Mouse (Mus musculus) liver, adult 2 months (tissue): ENCODE results near the gene Htra2. TPM values are rescaled to one million over a fixed set of nuclear protein-coding genes. Genes with fewer than 3 reads are reported as not detected.

Experiments
- DNase-seq: peaks from one replicate; pipeline ENCODE4 v3.0.0-alpha.2; 2011; ENCODE audit warnings: low read depth, low spot score; ENCODE audit errors: extremely low read depth
- H3K27ac ChIP-seq: fragments of 200-500 bp; replicated peaks from 2 replicates; pipeline ENCODE4 v1.5.1; 2012; ENCODE audit warnings: low read depth, mild to moderate bottlenecking, control low read depth, inconsistent platforms, low read length; ENCODE audit not compliant: insufficient read depth
- H3K27me3 ChIP-seq: fragments of 200-500 bp; 2 replicates; pipeline ENCODE4 v1.6.1; 2012; ENCODE audit warnings: mild to moderate bottlenecking, moderate library complexity, low read length, inconsistent platforms; ENCODE audit not compliant: control insufficient read depth, insufficient read depth
- H3K36me3 ChIP-seq: fragments of 200-500 bp; 2 replicates; pipeline ENCODE4 v1.6.1; 2012; ENCODE audit warnings: low read length, inconsistent platforms; ENCODE audit not compliant: control insufficient read depth, insufficient read depth
- H3K4me1 ChIP-seq: fragments of 200-500 bp; 2 replicates; pipeline ENCODE4 v1.6.1; 2011; ENCODE audit warnings: low read length; ENCODE audit not compliant: control insufficient read depth, insufficient read depth
- H3K4me3 ChIP-seq: fragments of 200-500 bp; 2 replicates; pipeline ENCODE4 v1.5.1; 2011; ENCODE audit warnings: low read depth, mild to moderate bottlenecking, control low read depth, low read length, moderate library complexity; ENCODE audit not compliant: insufficient read depth
- H3K79me2 ChIP-seq: fragments of 200-500 bp; 2 replicates; pipeline ENCODE4 v1.6.1; 2012; ENCODE audit warnings: inconsistent platforms, mild to moderate bottlenecking, low read length, moderate library complexity; ENCODE audit not compliant: control insufficient read depth, insufficient read depth
- H3K9ac ChIP-seq: fragments of 200-500 bp; 2 replicates; pipeline ENCODE4 v1.6.1; 2012; ENCODE audit warnings: low read depth, mild to moderate bottlenecking, control low read depth, inconsistent platforms, low read length
- CTCF ChIP-seq: fragments of 200-500 bp; IDR thresholded peaks from 2 replicates; pipeline ENCODE4 v1.5.1; 2011; ENCODE audit warnings: low read depth, low read length, control low read depth
- POLR2A ChIP-seq: fragments of 200-500 bp; IDR thresholded peaks from 2 replicates; pipeline ENCODE4 v1.6.1; 2011; ENCODE audit warnings: low read length, control low read depth; ENCODE audit not compliant: insufficient read depth; ENCODE audit errors: extremely low read depth
- WGBS: fragments of 180-500 bp; shearing (Covaris S2); methylation state at CpG from one replicate; pipeline ENCODE4 v1.1.7; 2018; 5-methylcytosine and 5-hydroxymethylcytosine counted together
- polyA plus RNA-seq: library from polyadenylated mRNA; depleted of rRNA; stranded (reverse); fragments of >200 nt; gene quantifications from 2 replicates; pipeline ENCODE4 v1.2.3, GENCODE M21; 2012
- total RNA-seq: library from RNA; depleted of rRNA; stranded (reverse); fragments of >200 nt; gene quantifications from 2 replicates; pipeline ENCODE4 v1.2.3, GENCODE M21; 2014

Htra2 gene
- total and polyA plus RNA-seq, 2 experiments, result 14.0 to 24.1 TPM

GRCm38 (mm10) chr6:83014482-83015466 lies 40.3 kb downstream of the Htra2 start:
- DNase-seq, result no peak
- Histone ChIP-seq H3K36me3 (no peaks in the 10 kb centered on the region), H3K4me3 (no peak overlapping the region), H3K27ac (no peak overlapping the region), H3K27me3 (no peaks in the 10 kb centered on the region), H3K4me1 (no peaks in the 10 kb centered on the region), H3K9ac (no peak overlapping the region), H3K79me2 (no peaks in the 10 kb centered on the region)
- 72% methylated on average over 12 of the region's 12 CpGs for WGBS
- TF ChIP-seq POLR2A, result no peak

- Histone ChIP-seq H3K9ac (no peak overlapping the region), H3K27ac (no peak overlapping the region), H3K27me3 (no peaks in the 10 kb centered on the region), H3K4me1 (no peaks in the 10 kb centered on the region), H3K79me2 (no peaks in the 10 kb centered on the region), H3K4me3 (no peak overlapping the region), H3K36me3 (no peaks in the 10 kb centered on the region)
- TF ChIP-seq POLR2A, result no peak
- no peak for TF ChIP-seq CTCF
- WGBS, result 88% methylated on average over 5 of the region's 5 CpGs
- DNase-seq, result no peak
Measured at GRCm38 (mm10) chr6:83013444-83013843, 41.6 kb downstream of the Htra2 start.

DNA sequence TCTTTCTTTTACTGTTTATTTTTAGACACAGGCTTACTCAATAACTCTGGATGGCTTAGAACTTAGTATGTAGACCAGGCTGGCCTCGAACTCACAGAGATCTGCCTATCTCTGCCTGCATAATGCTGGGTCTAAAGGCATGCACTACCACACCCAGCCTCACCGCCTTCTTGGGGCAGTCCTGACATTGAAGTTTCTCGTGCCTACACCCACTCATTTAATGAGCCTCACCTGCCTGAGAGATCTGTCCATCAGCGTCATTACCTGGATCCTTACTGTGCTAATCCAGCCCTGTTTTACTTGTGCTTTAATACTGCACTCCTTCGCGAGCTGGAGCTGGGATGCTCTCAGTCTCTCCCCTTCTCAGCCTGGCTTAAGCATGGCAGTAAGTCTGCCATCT lies 43.3 kb downstream of the Htra2 start:
- WGBS, result 89% methylated on average over 6 of the region's 6 CpGs
- H3K4me1 ChIP-seq, result no peaks in the 10 kb centered on the region
- H3K9ac ChIP-seq, result no peak overlapping the region

DNA sequence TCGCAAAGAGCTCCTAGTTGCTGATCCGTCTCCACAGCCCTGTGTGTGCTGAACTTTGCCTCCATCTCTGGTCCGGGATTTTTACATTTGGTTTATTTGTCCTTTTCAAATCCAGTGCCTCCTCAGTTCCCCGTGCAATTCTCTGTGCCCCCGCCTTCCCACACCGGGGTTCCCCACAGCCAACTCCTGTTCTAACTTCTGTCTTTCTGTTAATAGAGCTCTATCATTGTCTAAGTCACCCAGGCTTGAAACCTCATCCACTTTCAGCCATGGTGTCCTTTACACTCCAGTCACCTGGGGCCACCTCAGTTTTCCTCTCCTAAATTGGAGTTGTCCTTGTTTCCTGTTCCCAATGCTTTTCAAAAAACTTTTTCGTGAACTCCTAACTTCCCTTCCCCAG lies 43.8 kb downstream of the Htra2 start:
- no peak for TF ChIP-seq POLR2A
- no peak for TF ChIP-seq CTCF
- H3K27ac ChIP-seq, result no peak overlapping the region
- H3K4me1 ChIP-seq, result no peaks in the 10 kb centered on the region
- no peaks in the 10 kb centered on the region for H3K27me3 ChIP-seq
- no peak for DNase-seq
- H3K4me3 ChIP-seq, result no peak overlapping the region
- H3K79me2 ChIP-seq, result no peaks in the 10 kb centered on the region
- no peaks in the 10 kb centered on the region for H3K36me3 ChIP-seq
- WGBS, result 52% methylated on average over 7 of the region's 7 CpGs
- no peak overlapping the region for H3K9ac ChIP-seq

More for the DNA sequence above, 43.3 kb downstream of the Htra2 start:
- Histone ChIP-seq H3K4me3 (no peak overlapping the region), H3K79me2 (no peaks in the 10 kb centered on the region), H3K27me3 (no peaks in the 10 kb centered on the region), H3K27ac (no peak overlapping the region), H3K36me3 (no peaks in the 10 kb centered on the region)
- no peak for DNase-seq
- no peak for TF ChIP-seq POLR2A
- TF ChIP-seq CTCF, result no peak

DNA sequence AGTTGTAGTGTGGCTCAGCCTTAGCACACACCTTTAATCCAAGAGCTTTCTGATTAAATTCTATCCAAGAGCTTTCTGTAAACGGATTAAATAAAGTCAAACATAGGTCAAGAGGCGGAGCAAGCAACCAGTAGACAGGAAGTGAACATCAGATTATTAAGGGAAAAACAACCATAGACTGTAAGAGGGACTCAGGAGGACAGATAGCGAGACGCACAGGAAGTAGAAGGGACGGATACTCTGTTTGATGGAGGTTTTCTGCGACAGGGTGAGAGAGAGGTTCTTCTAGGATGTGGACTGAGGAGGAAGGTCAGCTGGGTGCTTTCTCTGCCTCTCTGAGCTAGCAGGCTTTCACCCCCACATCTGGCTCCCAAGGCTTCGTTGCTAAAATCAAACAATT lies 45.1 kb downstream of the Htra2 start:
- Histone ChIP-seq H3K36me3 (no peaks in the 10 kb centered on the region), H3K4me3 (no peak overlapping the region), H3K79me2 (no peaks in the 10 kb centered on the region), H3K4me1 (peaks cover 2% of the 10 kb centered on the region; the same call in 1 of the 2 replicates), H3K27ac (peak overlapping the region; percentile 47), H3K27me3 (no peaks in the 10 kb centered on the region), H3K9ac (peak overlapping the region; percentile 28; the same call in 1 of the 2 replicates)
- 52% methylated on average over 7 of the region's 7 CpGs for WGBS
- TF ChIP-seq CTCF, result no peak
- TF ChIP-seq POLR2A, result no peak
- DNase-seq, result peak; percentile 19

- H3K4me1 ChIP-seq, result peaks cover 2% of the 10 kb centered on the region
Measured at GRCm38 (mm10) chr6:83008659-83009058, 46.4 kb downstream of the Htra2 start.

More at GRCm38 (mm10) chr6:83008659-83009058, 46.4 kb downstream of the Htra2 start:
- no peak overlapping the region for H3K9ac ChIP-seq
- H3K36me3 ChIP-seq, result no peaks in the 10 kb centered on the region
- H3K79me2 ChIP-seq, result no peaks in the 10 kb centered on the region
- peak overlapping the region; percentile 73; the same call in 1 of the 2 replicates for H3K27ac ChIP-seq
- no peak overlapping the region for H3K4me3 ChIP-seq
- TF ChIP-seq CTCF (no peak), POLR2A (no peak)
- peak; percentile 29 for DNase-seq
- H3K27me3 ChIP-seq, result no peaks in the 10 kb centered on the region
- WGBS, result 63% methylated on average over 3 of the region's 3 CpGs
